Mouse (Mus musculus): ENCODE data around the gene Lamtor1.

DNA sequence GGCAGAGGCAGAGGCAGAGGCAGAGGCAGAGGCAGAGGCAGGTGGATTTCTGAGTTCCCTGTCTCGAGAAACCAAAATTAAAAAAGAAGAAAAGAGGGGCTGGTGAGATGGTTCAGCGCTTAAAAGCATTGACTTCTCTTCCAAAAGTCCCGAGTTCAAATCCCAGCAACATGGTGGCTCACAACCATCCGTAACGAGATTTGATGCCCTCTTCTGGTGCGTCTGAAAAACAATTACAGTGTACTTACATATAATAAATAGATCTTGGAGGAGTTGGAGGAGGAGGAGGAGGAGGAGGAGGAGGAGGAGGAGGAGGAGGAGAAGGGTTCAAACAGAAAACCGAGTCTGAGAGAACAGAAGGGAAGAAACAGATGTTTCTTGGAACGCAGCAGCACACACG lies 10.0 kb upstream of the Lamtor1 start:
- TF ChIP-seq CTCF (IDR thresholded peaks at IDR 0.05) (no peak), EP300 (IDR thresholded peaks at IDR 0.05) (no peak)
